Mouse (Mus musculus) hindbrain, embryonic 14.5 days (tissue): ENCODE measurements at regions not wholly inside any gene's neighbourhood (a gene's known extent, or its start where the extent isn't known, plus 50 kb on each side); places are given as distances from the start of the nearest gene placed in this dataset.
A peak's percentile ranks its signal among the peaks of the same experiment; 100 is the strongest.

ENCODE experiments used
- ATAC-seq: fragments of 200-750 bp; cut with Nextera tagmentation; 2 replicates; pipeline ENCODE4 v1.8.0; 2017; ENCODE audit warnings: moderate number of reproducible peaks, mild to moderate bottlenecking, moderate TSS enrichment, moderate library complexity; ENCODE audit not compliant: low FRiP score
- DNase-seq: peaks from one replicate; pipeline ENCODE4 v3.0.0-alpha.2; 2015; ENCODE audit warnings: low spot score
- H3K27ac ChIP-seq: fragments of 300-500 bp; sonication (generic); 2 replicates; pipeline ENCODE4 v1.5.1; 2014; ENCODE audit warnings: mild to moderate bottlenecking, moderate library complexity
- H3K27me3 ChIP-seq: fragments of 300-500 bp; sonication (generic); 2 replicates; pipeline ENCODE4 v1.6.1; 2014; ENCODE audit warnings: mild to moderate bottlenecking, low read length, mixed read lengths; ENCODE audit not compliant: control insufficient read depth, insufficient read depth
- H3K36me3 ChIP-seq: fragments of 300-500 bp; sonication (generic); replicated peaks from 2 replicates; pipeline ENCODE4 v1.6.1; 2014; ENCODE audit not compliant: control insufficient read depth, insufficient read depth
- H3K4me1 ChIP-seq: fragments of 300-500 bp; sonication (generic); replicated peaks from 2 replicates; pipeline ENCODE4 v1.6.1; 2014; ENCODE audit warnings: antibody characterized with exemption, low read length, mixed read lengths; ENCODE audit not compliant: control insufficient read depth, insufficient read depth
- H3K4me2 ChIP-seq: fragments of 300-500 bp; sonication (generic); replicated peaks from 2 replicates; pipeline ENCODE4 v1.6.1; 2014; ENCODE audit warnings: mild to moderate bottlenecking, moderate library complexity
- H3K4me3 ChIP-seq: fragments of 300-500 bp; sonication (generic); replicated peaks from 2 replicates; pipeline ENCODE4 v1.5.1; 2014; ENCODE audit warnings: mild to moderate bottlenecking, low read length
- H3K9ac ChIP-seq: fragments of 300-500 bp; sonication (generic); 2 replicates; pipeline ENCODE4 v1.6.1; 2014
- H3K9me3 ChIP-seq: fragments of 300-500 bp; sonication (generic); 2 replicates; pipeline ENCODE4 v1.6.1; 2016; ENCODE audit warnings: low read length; ENCODE audit not compliant: control insufficient read depth
- WGBS: fragments of 180-500 bp; shearing (Covaris S2); extraction: QIAGEN DNeasy Blood & Tissue Kit; methylation state at CpG from one replicate; pipeline ENCODE4 v1.1.7; 2014; 5-methylcytosine and 5-hydroxymethylcytosine counted together

DNA sequence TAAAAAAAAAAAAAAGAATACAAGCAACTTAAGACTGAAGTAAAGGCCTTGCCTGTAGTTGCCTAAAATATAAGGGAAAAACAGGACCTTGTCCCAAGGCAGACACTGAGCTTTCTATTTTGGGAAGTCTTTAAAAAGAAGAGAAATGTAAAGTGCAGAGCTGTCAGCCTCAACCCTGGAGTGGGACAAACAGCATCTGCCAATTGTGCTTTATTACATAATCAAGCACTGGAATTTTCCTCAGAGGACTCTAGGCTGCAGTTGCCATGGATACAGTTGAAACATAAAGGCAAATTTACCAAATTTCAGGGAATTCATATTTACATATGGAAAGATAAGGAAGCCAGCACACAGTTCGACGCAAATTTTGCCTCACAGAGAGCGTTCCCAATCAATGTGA lies 406.7 kb downstream of the Gm597 start:
- DNase-seq (no peak), ATAC-seq (0 out of 2 replicates have a peak, but pooled peaks have one; percentile 24)
- WGBS: 88% methylated on average over 3 of the region's 3 CpGs
- H3K4me3 ChIP-seq: no peak overlapping the region
- no peak overlapping the region for H3K9ac ChIP-seq
- H3K27ac ChIP-seq: no peak overlapping the region
- no peaks in the 10 kb centered on the region for H3K27me3 ChIP-seq
- H3K4me1 ChIP-seq: no peaks in the 10 kb centered on the region
- H3K9me3 ChIP-seq: no peaks in the 10 kb centered on the region
- H3K4me2 ChIP-seq: no peak overlapping the region
- no peaks in the 10 kb centered on the region for H3K36me3 ChIP-seq

DNA sequence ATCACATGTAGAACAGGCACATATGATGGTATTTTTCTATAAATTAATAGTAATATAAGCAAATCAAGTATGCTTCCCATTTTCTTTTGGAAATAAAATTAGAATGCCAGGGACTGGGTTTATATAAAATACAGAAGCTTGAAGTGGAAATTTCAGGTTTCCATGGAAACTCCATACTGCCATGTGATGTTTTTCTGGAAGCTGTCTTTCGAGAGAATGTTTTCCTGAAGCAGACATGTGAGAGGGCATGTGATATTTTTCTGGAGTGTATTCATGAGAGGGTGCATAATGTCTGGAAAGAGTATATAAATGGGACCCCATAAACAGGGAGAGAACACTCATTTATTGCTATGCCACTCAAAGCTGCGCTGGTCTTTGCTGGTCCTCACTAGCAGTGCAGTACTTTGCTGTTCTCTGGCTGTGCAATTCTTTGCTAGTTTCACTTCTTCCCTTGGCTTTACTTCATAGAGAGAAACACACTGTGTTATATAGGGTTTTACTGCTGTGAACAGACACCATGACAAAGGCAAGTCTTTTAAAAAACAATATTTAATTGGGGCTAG lies 430.6 kb downstream of the Gm597 start:
- H3K36me3 ChIP-seq: no peaks in the 10 kb centered on the region
- no peaks in the 10 kb centered on the region for H3K9me3 ChIP-seq
- DNase-seq (no peak), ATAC-seq (no peak)
- H3K27ac ChIP-seq: no peak overlapping the region
- H3K9ac ChIP-seq: no peak overlapping the region
- no peaks in the 10 kb centered on the region for H3K27me3 ChIP-seq
- H3K4me3 ChIP-seq: no peak overlapping the region
- 76% methylated on average over 2 of the region's 2 CpGs for WGBS
- H3K4me1 ChIP-seq: no peaks in the 10 kb centered on the region
- H3K4me2 ChIP-seq: no peak overlapping the region

DNA sequence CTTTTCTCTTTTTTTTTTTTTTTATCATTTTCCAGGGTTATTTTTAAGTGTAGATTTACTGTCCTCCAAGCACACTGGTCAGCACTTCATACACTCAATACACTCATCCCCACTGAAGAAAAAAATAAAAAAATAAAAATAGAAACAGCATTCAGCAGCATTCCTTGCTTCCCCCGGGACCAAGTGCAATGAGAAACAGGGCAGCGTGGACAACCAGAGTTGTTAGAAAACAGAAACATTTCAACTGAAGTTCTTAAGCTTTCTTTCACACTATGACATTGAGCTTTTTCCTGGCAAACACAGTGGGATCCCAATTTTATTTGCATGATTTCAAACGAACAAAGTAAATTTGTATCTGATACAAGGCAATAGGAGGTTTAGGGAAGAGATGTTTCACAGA lies 431.5 kb downstream of the Gm597 start:
- 72% methylated on average over 3 of the region's 3 CpGs for WGBS
- no peaks in the 10 kb centered on the region for H3K36me3 ChIP-seq
- no peak for DNase-seq

DNA sequence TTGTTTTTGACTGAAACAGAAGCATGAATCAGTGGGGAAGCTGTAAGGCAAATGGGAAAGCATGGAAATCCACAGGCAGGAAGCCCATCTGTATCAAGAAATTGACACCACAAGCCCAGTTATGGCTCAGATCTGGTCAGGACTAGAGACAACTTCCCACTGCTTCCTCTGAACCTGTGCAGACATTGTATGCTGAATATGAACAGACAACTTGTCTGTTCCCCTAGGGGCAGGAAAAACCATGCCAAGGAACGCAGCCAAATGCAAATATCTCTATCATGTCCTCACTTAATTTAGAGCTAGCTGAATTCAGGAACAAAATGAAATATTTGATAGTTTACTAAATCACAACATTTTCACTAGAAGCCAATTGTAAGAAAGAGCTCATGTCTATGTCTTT lies 440.0 kb downstream of the Gm597 start:
- no peak overlapping the region for H3K27ac ChIP-seq
- no peaks in the 10 kb centered on the region for H3K27me3 ChIP-seq
- ATAC-seq (no peak), DNase-seq (no peak)
- 51% methylated on average over 1 of the region's 1 CpGs for WGBS
- no peak overlapping the region for H3K9ac ChIP-seq
- no peak overlapping the region for H3K4me2 ChIP-seq
- no peaks in the 10 kb centered on the region for H3K36me3 ChIP-seq
- no peaks in the 10 kb centered on the region for H3K9me3 ChIP-seq
- H3K4me3 ChIP-seq: no peak overlapping the region
- no peaks in the 10 kb centered on the region for H3K4me1 ChIP-seq

More for the DNA sequence above, 431.5 kb downstream of the Gm597 start:
- H3K4me1 ChIP-seq: no peaks in the 10 kb centered on the region
- H3K4me2 ChIP-seq: no peak overlapping the region
- ATAC-seq: no peak
- no peak overlapping the region for H3K27ac ChIP-seq
- no peak overlapping the region for H3K4me3 ChIP-seq
- H3K27me3 ChIP-seq: no peaks in the 10 kb centered on the region
- no peak overlapping the region for H3K9ac ChIP-seq
- H3K9me3 ChIP-seq: no peaks in the 10 kb centered on the region

DNA sequence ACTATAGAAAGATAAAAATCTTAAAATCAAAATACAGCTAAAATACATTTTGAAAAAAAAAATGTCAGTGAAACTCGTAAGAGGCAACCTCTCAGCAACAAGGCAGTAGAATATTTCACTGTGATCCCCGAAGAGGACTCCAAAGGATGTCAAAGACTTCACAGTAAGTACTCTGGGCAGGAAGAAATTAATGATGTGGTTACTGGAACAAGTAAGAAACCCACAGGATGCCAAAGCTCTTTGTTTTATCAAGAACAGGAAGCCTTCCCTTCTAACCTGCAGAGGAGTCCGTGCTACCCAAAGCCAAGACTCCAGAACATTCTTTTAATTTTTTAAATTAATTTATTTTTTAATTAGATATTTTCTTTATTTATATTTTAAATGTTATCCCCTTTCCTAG lies 445.7 kb downstream of the Gm597 start:
- Histone ChIP-seq H3K4me2 (no peak overlapping the region), H3K4me1 (no peaks in the 10 kb centered on the region), H3K9ac (no peak overlapping the region), H3K27ac (no peak overlapping the region), H3K27me3 (no peaks in the 10 kb centered on the region), H3K4me3 (no peak overlapping the region), H3K36me3 (no peaks in the 10 kb centered on the region), H3K9me3 (no peaks in the 10 kb centered on the region)
- ATAC-seq: no peak
- 86% methylated on average over 3 of the region's 3 CpGs for WGBS
- DNase-seq: no peak

DNA sequence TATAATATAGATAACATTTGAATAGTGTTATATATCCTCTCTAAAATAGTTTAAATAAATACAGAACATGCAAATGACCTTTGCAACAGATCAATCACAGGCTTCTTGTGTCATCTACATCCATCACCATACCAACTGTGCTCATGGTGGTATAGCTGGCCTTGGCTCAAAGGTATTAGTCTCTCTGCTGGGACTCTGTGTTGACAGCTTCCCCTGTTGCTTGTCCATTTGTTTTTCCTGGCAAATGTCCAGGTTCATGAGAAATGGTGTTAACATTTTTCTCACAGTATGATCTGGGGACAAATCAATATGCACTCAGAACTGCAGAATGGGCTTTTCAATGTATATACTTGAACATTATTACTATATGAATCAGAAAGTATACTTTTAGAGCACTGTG lies 448.0 kb downstream of the Gm597 start:
- H3K4me3 ChIP-seq: no peak overlapping the region
- no peak overlapping the region for H3K27ac ChIP-seq
- no peak overlapping the region for H3K9ac ChIP-seq
- H3K27me3 ChIP-seq: no peaks in the 10 kb centered on the region
- H3K9me3 ChIP-seq: no peaks in the 10 kb centered on the region
- H3K4me2 ChIP-seq: no peak overlapping the region
- ATAC-seq (0 out of 2 replicates have a peak, but pooled peaks have one; percentile 57), DNase-seq (peak; percentile 44)
- H3K4me1 ChIP-seq: no peaks in the 10 kb centered on the region
- no peaks in the 10 kb centered on the region for H3K36me3 ChIP-seq

DNA sequence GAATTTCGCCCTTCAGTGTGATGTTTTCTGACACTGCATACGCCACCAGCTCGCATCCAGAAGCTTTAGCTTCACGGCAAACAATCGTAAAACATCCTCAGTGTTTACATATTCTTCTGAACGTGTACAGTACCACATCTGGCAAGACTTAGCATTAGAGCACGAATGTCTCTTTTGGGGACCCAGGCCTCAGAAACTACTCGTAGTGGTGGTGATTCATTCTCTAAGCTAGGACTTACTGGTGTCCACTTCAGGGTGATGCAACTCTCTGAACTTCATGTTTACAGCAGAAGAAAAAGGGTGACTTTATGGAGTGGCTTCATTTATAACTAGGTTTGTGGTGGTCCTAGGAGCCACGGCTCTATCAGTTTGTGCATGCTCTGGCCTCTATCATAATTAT lies 451.1 kb downstream of the Gm597 start:
- H3K4me1 ChIP-seq: no peaks in the 10 kb centered on the region
- ATAC-seq: no peak
- H3K27ac ChIP-seq: no peak overlapping the region
- no peaks in the 10 kb centered on the region for H3K9me3 ChIP-seq
- DNase-seq: no peak
- no peaks in the 10 kb centered on the region for H3K36me3 ChIP-seq
- no peaks in the 10 kb centered on the region for H3K27me3 ChIP-seq
- H3K4me3 ChIP-seq: no peak overlapping the region
- WGBS: 90% methylated on average over 9 of the region's 9 CpGs
- no peak overlapping the region for H3K4me2 ChIP-seq
- H3K9ac ChIP-seq: no peak overlapping the region

DNA sequence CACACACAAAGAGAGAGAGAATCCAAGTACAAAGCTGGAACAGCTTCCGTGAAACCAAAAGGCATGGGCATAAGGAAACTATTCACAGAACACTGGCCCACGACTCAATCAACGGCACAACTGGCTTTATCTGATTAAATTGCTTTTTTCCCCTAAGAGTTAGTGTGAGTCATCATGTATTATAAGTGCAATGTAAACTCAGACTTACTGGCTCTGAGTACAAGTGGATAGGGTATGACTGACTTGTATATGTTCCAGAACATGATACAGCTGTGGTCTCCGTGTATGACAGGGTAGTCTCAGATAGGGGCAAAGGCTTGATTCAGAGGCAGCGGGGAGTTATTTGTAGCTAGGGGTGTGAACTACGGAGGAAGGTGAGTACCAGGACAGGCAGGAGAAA lies 451.5 kb downstream of the Gm597 start:
- H3K9ac ChIP-seq: no peak overlapping the region
- no peaks in the 10 kb centered on the region for H3K9me3 ChIP-seq
- no peak overlapping the region for H3K4me2 ChIP-seq
- no peaks in the 10 kb centered on the region for H3K27me3 ChIP-seq
- ATAC-seq: no peak
- 85% methylated on average over 6 of the region's 6 CpGs for WGBS
- no peaks in the 10 kb centered on the region for H3K36me3 ChIP-seq
- H3K4me1 ChIP-seq: no peaks in the 10 kb centered on the region
- H3K4me3 ChIP-seq: no peak overlapping the region
- no peak overlapping the region for H3K27ac ChIP-seq
- DNase-seq: no peak

DNA sequence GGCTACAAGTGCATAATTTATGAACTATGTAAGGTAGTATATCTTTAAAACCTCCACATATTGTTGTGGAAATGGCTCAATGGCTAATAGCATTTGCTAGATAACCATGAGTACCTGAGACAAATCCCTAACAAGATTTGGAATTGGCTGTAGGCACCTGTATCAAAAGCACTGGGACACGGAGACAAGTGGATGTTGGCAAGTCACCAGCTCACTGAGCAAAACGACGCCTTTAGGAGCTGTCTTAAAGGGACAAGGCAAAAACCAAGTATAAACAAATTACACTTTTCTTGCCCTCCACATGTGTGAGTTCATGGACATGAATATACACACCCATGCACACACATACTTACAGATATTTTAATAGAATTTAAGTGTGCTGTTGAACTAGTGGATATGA lies 455.9 kb downstream of the Gm597 start:
- H3K4me1 ChIP-seq: no peaks in the 10 kb centered on the region
- H3K4me3 ChIP-seq: no peak overlapping the region
- H3K9me3 ChIP-seq: 0 out of 2 replicates have a peak, but pooled peaks cover 3% of the 10 kb centered on the region
- no peaks in the 10 kb centered on the region for H3K27me3 ChIP-seq
- DNase-seq (no peak), ATAC-seq (no peak)
- no peaks in the 10 kb centered on the region for H3K36me3 ChIP-seq
- 68% methylated on average over 3 of the region's 3 CpGs for WGBS
- H3K4me2 ChIP-seq: no peak overlapping the region
- H3K9ac ChIP-seq: no peak overlapping the region
- H3K27ac ChIP-seq: no peak overlapping the region
